Mouse (Mus musculus) brain, embryonic 14.5 days (tissue): ENCODE measurements at regions not wholly inside any gene's neighbourhood (a gene's known extent, or its start where the extent isn't known, plus 50 kb on each side); places are given as distances from the start of the nearest gene placed in this dataset.

ENCODE experiments used
- DNase-seq: peaks from one replicate; pipeline ENCODE4 v3.0.0-alpha.2; 2011; ENCODE audit warnings: low read depth
- CTCF ChIP-seq: fragments of 200-500 bp; IDR thresholded peaks from 2 replicates; pipeline ENCODE4 v1.5.1; 2012; ENCODE audit warnings: inconsistent platforms, mild to moderate bottlenecking, moderate library complexity, borderline replicate concordance; ENCODE audit not compliant: insufficient read depth, insufficient read length; ENCODE audit errors: extremely low read depth
- POLR2A ChIP-seq: fragments of 200-500 bp; IDR thresholded peaks from 2 replicates; pipeline ENCODE4 v1.6.1; 2012; ENCODE audit warnings: mild to moderate bottlenecking, inconsistent platforms, borderline replicate concordance; ENCODE audit not compliant: poor library complexity, insufficient read depth, insufficient read length, severe bottlenecking; ENCODE audit errors: extremely low read depth

DNA sequence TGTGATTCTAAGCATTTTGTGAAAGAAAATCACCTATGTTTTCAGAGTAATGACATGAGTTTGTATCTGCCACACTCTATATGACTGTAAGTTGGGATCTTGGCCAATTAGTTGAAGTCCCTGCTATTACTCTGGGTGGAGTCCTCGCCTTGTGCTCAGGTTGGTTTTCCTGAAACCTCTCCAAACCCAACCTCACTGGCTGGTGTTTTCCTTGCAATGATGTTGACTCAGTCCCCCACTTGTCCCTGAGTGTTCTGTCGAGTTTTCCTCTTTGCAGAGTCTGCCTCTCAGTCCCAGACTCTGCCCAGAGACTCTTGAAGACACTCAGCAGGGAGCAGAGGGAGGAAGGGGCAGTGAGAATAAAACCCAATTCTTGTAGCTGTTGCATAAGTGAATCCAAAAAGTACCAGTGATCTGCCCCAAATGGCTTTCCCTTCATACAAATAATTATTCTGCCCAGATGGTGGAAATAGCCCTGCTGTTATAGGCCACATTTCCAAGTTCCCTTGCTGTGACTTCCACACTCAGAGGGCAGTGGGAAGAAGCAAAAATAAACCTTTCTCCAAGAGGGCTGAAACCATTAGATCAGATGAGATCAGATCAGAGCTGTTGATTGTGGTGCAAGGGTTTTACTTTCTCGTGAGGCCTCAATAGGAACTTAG lies 694.3 kb downstream of the Hs3st4 start:
- TF ChIP-seq POLR2A (no peak), CTCF (no peak)
- no peak for DNase-seq

DNA sequence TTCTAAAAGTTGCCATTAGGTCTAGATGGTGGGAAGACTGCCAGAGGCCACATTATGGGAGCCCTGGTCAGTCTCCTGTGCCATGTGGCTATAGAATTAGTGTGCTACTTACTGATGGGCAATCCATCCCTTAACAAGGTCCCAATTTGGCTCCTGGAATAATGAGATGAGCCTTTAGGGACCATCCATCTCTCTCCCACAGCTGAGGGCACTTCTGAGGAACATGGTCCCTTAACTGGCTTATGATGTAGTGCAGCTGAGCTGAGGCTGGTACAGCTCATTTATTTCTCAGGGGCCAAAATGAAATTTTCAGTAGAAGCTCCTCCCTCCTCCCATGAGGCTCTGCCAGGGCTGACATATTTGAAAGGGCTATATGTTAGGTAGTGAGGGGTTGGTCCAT lies 697.9 kb downstream of the Hs3st4 start:
- DNase-seq: no peak
- TF ChIP-seq CTCF (no peak), POLR2A (no peak)

DNA sequence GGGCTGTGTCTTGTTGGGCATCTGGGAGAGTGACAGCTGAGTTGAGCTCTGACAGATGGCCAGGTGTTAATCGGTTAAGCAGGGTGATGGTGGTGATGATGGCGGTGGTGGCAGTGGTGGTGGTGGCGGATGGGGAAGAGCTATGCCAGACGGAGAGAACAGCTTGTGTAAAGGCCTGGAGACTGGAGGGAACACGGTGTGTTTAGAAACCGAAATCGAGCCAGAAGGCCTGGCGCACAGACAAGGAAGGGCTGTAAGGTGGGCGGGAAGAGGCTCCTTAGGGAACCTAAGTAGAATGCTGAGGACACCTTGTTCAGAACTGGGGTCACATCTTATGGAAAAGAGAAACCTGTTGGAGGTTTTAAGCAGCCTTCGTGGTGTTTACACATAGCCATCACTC lies 698.5 kb downstream of the Hs3st4 start:
- DNase-seq: peak; percentile 78
- TF ChIP-seq POLR2A (no peak), CTCF (no peak)

DNA sequence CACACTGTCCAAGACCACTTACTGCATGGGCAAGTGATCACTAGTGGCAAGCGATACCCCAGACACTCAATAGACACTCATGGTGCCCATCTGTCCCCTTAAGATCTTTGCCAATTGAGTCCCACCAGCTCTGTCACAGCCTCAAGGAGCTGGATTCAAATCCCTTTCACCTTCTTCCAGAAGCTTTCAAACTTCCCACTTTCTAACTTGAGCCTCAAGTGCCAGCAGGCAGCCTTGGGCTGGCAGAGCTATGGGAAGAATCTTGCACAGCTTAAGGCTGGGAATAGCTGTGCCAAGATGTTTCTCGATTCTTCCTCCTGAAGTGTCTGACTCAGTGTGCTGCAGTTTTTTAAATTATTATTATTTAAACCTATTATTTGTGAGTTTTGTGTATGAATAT lies 699.2 kb downstream of the Hs3st4 start:
- DNase-seq: peak; percentile 62
- TF ChIP-seq POLR2A (no peak), CTCF (no peak)

- TF ChIP-seq CTCF (no peak), POLR2A (no peak)
- DNase-seq: no peak
Observed at GRCm38 (mm10) chr7:124685424-124685823, 702.8 kb downstream of the Hs3st4 start.

DNA sequence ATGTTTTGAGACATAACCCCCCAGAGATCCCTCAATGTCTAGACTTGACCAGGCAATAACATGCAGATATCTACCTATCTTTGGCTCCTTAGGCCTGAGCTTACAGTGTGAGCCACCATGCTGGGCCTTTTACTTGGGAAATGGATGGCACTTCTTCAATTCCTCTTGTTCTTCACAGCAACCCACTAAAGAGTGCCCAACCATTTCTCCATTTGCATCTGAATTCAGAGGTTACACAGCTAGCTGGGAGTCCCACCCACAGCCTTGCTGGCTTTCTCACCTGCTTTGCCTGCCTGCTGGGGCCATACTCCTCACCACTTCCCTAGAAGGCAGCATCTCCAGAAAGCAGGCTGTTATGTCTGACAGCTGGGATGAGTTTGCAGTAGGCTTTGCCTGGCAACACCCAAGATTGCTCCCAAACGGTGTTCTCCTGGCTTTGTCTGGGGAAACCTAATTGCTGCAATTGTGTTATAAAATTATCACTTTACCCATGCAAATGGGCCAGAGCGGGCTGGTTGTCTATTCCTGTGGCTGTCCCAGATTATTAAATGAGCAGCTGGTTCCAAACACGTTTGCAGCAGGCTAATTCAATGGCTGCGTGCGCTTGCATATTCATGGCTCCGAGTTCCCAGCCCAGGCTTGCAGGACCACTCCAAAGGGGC lies 721.6 kb downstream of the Hs3st4 start:
- DNase-seq: peak; percentile 84
- TF ChIP-seq POLR2A (no peak), CTCF (no peak)

DNA sequence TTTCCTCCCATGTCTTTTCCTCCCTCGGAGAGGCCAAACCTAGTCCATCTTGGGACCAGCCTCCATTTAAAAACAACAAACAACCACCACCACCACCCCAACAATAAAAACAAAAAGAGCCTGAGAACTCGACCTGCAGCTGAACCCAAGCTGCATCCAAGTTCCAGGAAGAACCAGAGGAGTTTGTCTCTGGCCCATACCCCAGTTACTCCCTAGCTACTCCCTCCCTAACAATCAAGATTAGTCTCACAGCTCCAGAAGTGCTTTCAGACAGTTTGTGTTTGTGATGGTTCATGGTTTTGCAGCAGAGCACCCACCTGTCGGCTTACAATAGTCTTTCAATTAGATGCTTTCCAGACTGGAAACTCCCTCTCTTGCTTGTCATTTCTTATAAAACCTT lies 724.5 kb downstream of the Hs3st4 start:
- no peak for DNase-seq
- TF ChIP-seq POLR2A (no peak), CTCF (no peak)

DNA sequence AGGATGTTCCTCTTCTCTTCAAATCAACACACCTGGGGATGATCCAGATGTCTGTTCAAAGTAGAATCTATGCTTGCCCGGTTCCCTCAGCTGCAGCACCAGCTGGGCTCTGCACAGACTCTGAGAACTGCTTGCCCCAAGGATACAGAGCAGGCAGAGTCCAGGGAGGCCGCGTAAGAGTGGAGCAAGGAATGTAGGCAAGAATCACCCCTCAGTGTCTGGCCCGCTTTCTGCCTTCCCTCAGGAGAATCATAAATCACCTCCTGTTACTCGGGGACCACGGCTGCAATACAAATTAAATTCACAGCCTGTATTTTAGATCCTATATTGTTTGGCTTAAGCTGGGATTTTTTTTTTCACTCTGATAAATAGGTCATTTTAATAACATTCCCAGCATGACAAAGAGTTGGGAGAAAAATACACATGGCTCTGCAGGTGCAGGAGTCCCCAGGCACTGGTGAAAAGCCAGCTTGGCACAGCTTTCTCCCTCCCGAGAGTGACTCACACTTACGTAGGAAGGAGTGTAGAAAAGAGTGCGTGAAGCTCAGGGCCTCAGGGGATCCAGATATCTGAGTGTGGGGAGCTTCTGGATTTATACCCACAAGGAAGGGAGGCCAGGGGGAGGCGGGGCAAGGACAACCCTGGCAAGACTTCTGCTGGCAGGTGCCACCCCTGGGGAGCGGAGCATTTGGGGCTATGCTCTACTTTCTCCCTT lies 726.3 kb downstream of the Hs3st4 start:
- peak; percentile 72 for DNase-seq
- TF ChIP-seq CTCF (no peak), POLR2A (no peak)

GRCm38 (mm10) chr7:124720927-124721326 lies 723.5 kb upstream of the Kdm8 start:
- TF ChIP-seq CTCF (no peak), POLR2A (no peak)
- DNase-seq: no peak

GRCm38 (mm10) chr7:124742086-124742485 lies 702.4 kb upstream of the Kdm8 start:
- TF ChIP-seq CTCF: no peak
- no peak for TF ChIP-seq POLR2A
- DNase-seq: peak; percentile 18

DNA sequence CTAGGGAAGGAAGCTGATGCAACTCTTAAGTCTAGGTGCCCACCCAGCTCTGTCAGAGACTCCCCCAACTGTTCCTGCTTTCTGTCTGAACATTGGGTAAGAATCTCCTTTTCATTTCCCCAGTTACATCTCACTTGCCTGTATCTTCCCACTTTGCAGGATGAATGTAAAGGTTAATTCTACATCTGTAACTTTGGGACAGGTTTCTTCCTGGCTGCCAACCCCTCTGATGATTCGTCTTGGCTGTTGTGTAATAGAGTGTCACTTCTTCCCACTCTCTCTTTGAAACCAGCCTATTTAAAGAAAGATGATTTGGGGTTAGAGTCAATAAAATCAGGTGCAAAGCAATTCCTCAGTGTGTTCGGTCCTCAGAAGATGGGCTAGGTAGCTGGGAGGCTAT lies 698.2 kb upstream of the Kdm8 start:
- TF ChIP-seq POLR2A: no peak
- no peak for TF ChIP-seq CTCF
- DNase-seq: no peak
